Mouse (Mus musculus): Measurements from ENCODE around the gene Rhox7a.
"Not testable (repeated sequence)": the region's sequence is repeated elsewhere in the genome, so short reads cannot be mapped to it uniquely, and the experiment has no call there.

The Rhox7a gene

DNA sequence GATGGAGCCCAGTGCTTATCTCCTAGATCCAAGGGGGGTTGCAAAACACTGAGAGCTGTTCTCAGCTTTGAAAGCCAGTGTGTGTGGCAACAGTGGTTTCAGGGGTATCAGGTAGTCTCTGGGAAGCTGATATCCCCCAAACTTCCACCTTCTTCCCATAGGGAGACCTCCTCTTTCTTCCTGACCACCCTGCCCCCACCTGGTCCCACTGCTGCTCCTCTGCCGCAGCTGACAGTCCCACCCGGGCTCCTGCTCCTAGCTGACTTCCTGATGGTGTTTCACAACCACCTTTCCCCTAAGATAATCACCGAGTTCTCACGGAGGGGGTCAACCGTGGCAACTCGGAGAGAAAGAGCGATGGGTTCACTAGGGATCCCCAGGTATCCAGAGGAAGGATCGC, at the start of gene Rhox7a:
Gene Rhox7a (plus strand): TSS at position 301 of the 400 bp plus-strand sequence.
- DNase-seq, result not testable (repeated sequence)

DNA sequence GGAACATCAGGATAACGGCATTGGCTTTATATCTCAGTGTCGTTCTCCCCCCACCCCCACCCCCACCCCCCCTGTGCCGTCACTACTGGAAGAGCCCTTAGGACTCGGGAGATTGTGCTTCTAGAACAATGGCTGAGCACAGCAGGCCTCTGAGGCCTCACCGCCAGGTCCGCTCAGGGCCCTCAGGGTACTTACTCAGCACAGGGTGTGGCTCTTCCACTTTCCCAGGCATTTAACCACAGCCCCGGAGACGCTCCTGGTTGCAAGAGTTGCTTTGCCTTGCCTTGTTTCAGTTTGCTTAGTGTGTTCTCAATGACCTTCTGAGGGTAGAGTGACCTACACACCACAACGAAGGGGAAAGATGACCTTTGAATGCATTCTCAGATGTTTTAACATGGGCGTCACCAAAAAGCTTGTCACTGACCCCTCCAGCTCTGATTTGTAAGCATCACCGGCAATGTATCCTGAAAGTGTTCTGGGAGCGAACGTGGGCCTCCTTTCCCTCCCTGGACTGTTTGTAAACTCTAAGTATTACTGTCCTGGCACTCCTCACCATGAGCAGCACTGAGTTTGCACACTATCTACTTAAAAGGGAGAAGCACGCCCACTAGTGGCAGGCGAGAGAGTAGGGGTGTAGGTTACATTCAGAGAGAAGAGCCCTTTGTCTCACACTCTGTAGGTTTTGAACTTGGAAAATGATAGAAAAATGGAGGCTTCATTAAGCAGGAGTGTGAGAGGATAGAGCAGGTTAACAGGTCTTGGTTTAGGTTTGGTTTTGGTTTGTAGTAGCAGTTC, 24.0 kb upstream of the Rhox7a start:
- no peak for DNase-seq

DNA sequence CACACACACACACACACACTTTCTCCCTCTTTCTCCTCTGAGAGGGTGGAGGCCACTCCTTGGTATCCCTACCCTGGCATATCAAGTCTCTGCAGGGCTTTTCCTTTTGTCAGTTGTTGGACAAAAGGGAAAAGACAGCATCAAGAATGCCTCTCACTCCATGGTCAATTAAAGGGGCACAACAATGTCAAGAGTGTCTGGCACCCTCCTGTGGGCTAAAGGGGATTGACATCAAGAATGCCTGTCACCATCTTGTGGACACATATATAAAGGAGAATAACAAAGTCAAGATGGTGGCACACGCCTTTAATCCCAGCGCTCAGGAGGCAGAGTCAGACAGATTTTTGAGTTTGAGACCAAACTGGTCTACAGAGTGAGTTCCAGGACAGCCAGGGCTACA, 22.1 kb upstream of the Rhox7a start:
- DNase-seq, result no peak

DNA sequence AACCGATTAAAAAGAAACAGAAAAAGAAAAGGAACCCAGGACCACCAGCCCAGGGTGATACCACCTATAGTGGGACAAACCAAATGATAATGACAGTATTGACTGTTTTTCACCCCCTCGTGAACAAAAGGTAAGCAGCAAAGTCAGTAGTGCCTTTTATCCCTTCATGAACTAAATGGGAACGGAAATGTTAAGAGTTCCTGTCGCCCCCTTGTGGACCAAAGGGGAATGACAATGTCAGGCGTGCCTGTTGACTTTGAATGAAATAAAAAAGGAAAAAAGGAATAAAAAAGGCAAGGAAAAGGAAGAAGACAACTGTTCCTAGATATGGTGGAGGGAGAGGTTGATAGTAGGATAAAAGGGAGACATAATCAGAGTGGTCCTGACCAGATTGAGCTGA, 20.3 kb upstream of the Rhox7a start:
- no peak for DNase-seq

DNA sequence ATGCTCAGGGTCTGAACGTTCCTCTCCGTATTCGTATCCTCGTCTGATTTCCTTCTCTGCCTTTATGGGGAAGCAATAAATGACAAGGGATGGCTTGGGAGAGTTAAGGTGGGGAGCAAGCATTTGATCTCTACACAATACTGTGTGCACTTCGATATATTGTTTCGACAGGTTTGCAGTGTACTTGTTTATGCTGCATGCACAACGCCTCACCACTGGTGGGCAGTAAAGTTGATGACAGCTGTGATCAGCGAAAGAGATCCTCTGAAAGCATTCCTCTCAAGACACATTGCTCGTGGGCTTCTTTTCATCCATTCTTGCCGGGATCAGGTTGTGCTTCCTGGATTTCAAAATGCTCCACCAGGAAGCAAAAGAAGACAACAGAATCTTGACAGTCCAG, 15.8 kb upstream of the Rhox7a start:
- no peak for DNase-seq

DNA sequence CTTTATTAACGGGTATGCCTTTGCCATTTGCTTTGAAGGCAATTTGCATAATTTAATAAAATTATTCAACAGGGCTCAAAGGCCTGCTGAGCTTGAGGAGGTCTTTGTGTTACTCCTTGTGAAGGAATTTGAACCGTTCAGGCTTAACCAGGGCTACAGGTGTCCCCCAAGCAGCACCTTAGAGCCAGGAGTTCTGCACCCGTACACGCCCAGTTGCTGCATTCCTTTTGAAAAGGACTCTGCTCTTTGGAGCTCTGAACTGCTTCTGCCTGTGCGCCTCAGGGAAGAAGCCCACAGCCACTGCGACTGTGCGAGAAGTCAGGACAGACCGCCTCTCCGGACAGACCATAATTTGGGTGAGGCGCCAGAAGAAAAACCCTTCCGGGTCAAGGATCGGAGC, 4.9 kb upstream of the Rhox7a start, which contains the start of gene Rhox6:
Gene Rhox6 (plus strand): TSS at position 301 of the 400 bp plus-strand sequence.
- DNase-seq, result not testable (repeated sequence)

DNA sequence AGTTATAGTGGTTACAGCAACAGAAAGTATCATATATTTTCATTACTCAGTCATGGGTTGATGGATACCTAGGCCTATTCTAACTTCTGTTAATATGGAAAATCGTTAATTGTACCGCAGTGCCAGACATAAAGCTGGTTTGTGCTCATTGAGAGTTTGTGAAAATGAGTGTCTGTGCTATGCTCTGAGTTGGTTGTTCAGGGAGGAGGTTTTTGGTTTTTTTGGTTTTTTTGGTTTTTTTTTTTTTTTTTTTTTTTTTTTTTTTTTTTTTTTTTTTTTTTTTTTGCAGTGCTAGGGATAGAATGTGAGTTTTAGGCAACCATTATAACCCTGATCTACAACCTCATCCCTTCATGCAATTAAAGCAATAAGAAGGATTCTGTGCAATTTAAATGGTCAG, 40.2 kb downstream of the Rhox7a start:
- DNase-seq, result no peak

DNA sequence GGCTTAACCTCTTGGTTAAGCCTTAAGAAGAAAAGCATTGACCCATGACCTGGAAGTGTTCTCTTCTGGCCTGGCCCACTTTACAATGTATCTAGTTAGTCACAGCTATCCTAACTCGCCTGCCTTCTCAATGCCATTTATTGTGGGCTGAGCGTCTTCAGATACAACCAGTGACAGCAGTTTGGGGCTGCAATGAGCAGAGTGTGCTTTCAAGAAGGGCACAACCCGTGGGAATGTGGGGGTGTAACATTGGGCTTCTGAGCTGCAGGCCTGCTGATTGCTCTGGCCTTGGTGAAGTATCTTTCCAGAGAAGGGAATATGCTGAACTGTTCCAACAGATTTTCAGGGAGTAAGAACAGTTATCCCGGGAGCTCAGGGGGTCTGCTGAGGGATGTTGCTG, 47.4 kb downstream of the Rhox7a start, which contains the start of gene Rhox8:
Gene Rhox8 (minus strand): TSS at position 101 of the 400 bp plus-strand sequence.
- DNase-seq, result no peak

Measured in thymus, postnatal 14 days (tissue).